Mouse (Mus musculus): ENCODE measurements around the gene Zbtb14. TPM values are rescaled to one million over a fixed set of nuclear protein-coding genes. Genes with fewer than 3 reads are reported as not detected.

Zbtb14 gene
- polyA plus RNA-seq (2014; fragmentation: Illumina TruSeq; extraction: RNeasy Lipid Tissue Mini Kit (QIAGEN cat#74804)), result 41.6 TPM

DNA sequence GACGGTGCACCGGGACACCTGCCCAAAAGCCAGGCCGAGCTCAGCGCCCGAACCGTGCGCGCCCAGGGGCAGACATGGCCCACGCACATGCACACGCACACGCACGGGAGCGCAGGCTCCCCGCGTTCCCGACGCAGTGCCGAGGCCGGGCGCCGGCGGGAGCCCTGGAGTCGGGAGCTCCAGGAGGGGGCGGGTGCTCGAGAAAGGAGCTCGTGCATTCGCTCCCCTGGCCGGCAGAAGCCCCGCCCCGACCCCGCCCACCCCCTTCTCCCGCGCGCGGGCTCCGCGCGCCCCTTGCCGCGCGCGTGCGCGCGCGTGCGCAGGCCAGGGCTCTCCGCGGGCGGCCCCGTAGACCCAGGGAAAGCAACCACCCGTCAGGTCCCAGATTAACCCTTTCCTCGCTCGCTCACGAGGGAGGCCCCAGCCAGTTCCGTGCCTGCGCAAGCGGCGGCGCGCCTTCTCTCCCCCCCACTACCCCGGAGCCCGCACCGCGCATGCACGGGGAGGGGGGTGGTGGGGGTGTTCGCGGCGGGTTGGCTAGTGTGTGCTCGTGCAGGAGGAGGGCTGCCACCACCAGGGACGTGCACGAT lies at the start of gene Zbtb14:
Zbtb14 (plus strand) TSS at position 540 of the 590 bp plus-strand sequence.

DNA sequence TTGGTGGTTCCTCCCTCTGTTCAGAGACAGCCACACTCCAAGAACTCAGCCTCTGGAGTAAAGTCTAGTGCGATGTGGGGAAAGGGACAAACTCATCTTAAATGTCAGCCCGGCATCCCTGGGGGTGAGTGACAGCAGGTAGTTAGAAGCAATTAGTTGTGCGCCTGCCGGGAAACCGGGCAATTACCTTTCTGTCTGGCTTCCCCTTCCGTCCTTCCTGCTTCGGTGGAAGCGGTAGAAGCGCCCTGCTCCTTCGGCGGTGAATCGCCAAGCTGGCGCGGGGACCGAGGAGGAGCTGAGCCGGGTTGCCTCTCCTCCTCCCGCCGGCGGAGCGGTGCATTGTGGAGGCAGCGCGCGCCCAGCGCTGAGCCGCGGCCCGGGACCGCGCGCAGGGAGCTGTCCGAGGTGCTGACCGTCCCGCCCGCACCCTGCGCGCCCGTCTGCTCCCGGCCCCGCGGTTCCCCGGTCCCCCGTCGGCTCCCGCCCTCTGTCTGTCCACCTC lies 56.2 kb downstream of the Zbtb14 start, which contains the start of gene Akain1:
Akain1 (plus strand) TSS at position 337 of the 502 bp plus-strand sequence.

Other genes starting within 250 kb of the Zbtb14 start
- not detected for gene Akain1, start 56.3 kb downstream of the Zbtb14 start, polyA plus RNA-seq (2014; fragmentation: Illumina TruSeq; extraction: RNeasy Lipid Tissue Mini Kit (QIAGEN cat#74804))

Data from ovary, adult 10 weeks (tissue).